Mouse (Mus musculus) midbrain, embryonic 13.5 days (tissue): ENCODE measurements around the gene Gal3st2. TPM values are rescaled to one million over a fixed set of nuclear protein-coding genes. Genes with fewer than 3 reads are reported as not detected.
"Not testable (repeated sequence)": the region's sequence is repeated elsewhere in the genome, so short reads cannot be mapped to it uniquely, and the experiment has no call there.

Experiments
- ATAC-seq: fragments of 200-750 bp; cut with Nextera tagmentation; 2 replicates; pipeline ENCODE4 v1.8.0; 2017; ENCODE audit warnings: mild to moderate bottlenecking, moderate TSS enrichment, moderate library complexity
- H3K27ac ChIP-seq: fragments of 300-500 bp; sonication (generic); 2 replicates; pipeline ENCODE4 v1.5.1; 2015; ENCODE audit warnings: inconsistent platforms, mild to moderate bottlenecking, moderate library complexity
- H3K27me3 ChIP-seq: fragments of 300-500 bp; sonication (generic); 2 replicates; pipeline ENCODE4 v1.6.1; 2015; ENCODE audit warnings: mild to moderate bottlenecking, inconsistent platforms
- H3K36me3 ChIP-seq: fragments of 300-500 bp; sonication (generic); 2 replicates; pipeline ENCODE4 v1.6.1; 2015; ENCODE audit warnings: mild to moderate bottlenecking, inconsistent platforms
- H3K4me1 ChIP-seq: fragments of 300-500 bp; sonication (generic); replicated peaks from 2 replicates; pipeline ENCODE4 v1.6.1; 2015; ENCODE audit warnings: inconsistent platforms
- H3K4me2 ChIP-seq: fragments of 300-500 bp; sonication (generic); replicated peaks from 2 replicates; pipeline ENCODE4 v1.6.1; 2015; ENCODE audit warnings: moderate library complexity, mild to moderate bottlenecking, inconsistent platforms
- H3K4me3 ChIP-seq: fragments of 300-500 bp; sonication (generic); replicated peaks from 2 replicates; pipeline ENCODE4 v1.5.1; 2015; ENCODE audit warnings: mild to moderate bottlenecking, inconsistent platforms
- H3K9ac ChIP-seq: fragments of 300-500 bp; sonication (generic); replicated peaks from 2 replicates; pipeline ENCODE4 v1.6.1; 2015; ENCODE audit warnings: mild to moderate bottlenecking, inconsistent platforms
- H3K9me3 ChIP-seq: fragments of 300-500 bp; sonication (generic); 2 replicates; pipeline ENCODE4 v1.6.1; 2016; ENCODE audit warnings: mild to moderate bottlenecking, inconsistent platforms
- WGBS: fragments of 180-500 bp; shearing (Covaris S2); methylation state at CpG from one replicate; pipeline ENCODE4 v1.1.7; 2015; 5-methylcytosine and 5-hydroxymethylcytosine counted together
- polyA plus RNA-seq: library from polyadenylated mRNA; unstranded; fragments of >200 nt; fragmentation: Nextera tagmentation; extraction: Ambion mirVana; gene quantifications from 2 replicates; pipeline ENCODE4 v1.2.1, GENCODE M21; 2015

The Gal3st2 gene
- polyA plus RNA-seq, 1 experiment from 2014 or later = not detected

DNA sequence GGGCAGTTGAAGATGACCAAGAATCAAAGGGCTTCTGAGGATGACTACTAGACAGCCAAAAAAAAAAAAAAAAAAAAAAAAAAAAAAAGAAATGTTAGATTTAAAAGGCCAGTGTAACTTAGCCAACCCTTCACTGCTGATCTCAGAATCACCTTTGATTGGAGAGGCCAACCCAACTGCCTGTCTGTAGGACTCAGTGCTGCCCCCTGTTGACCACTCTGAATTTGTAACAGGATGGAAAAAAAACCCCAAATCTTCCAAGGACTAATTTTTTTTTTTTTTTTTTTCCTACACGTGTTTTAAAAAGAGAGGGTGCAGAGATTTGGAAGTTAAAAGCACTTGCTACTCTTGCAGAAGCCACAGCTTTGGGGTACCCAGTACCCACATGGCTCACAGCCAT lies 29.8 kb downstream of the Gal3st2 start:
- H3K9ac ChIP-seq, ATAC-seq, H3K27ac ChIP-seq, H3K4me2 ChIP-seq, H3K36me3 ChIP-seq, H3K4me3 ChIP-seq, H3K4me1 ChIP-seq, H3K27me3 ChIP-seq, H3K9me3 ChIP-seq: not testable (repeated sequence)
- 81% methylated on average over 1 of the region's 1 CpGs for WGBS

DNA sequence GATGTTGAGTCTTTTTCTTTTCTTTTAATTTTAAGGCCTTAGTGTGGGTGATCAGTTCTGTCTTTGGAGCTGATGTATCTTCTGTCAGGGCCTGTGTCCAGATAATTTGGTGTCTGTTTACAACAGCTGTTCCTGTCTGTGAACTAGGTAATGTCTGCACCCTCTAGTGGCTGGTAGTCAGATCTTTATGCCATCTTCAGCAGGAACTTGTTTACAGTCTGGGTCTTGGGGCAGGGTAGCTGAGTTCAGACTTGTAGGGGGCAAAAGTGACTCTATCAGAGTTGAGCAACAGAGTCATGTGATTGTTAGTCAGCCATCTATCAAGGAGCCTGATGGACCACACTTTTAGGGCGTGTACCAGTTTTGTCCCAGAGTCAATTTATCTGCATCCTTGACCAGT lies 36.3 kb downstream of the Gal3st2 start:
- not testable (repeated sequence) for H3K9me3 ChIP-seq, H3K4me1 ChIP-seq, H3K27ac ChIP-seq, H3K36me3 ChIP-seq, H3K4me3 ChIP-seq, H3K4me2 ChIP-seq, H3K27me3 ChIP-seq, ATAC-seq, H3K9ac ChIP-seq
- WGBS = no CpG with 5 or more reads among the region's 1 CpGs

DNA sequence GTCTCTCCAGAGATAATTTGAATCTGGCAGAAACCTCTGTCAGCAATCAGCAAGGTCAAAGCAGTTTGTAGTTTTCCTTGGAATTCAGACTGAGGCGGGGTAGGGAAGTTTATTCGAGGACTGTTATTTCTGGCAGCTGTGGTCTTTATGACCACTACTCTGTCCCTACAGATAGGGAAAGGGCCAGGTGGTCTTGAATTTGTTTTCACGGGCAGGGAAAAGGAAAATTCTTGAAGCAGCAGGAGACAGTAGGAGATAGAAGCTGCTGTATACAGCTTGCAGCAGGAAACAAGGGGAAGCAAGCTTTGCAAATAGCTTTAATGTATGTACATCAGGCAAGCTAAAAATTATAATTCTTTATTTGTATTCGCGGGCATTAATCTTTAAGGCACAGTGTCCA lies 40.2 kb downstream of the Gal3st2 start:
- H3K4me2 ChIP-seq, H3K9me3 ChIP-seq, H3K4me3 ChIP-seq, H3K27ac ChIP-seq, H3K9ac ChIP-seq, ATAC-seq, H3K36me3 ChIP-seq, H3K27me3 ChIP-seq, H3K4me1 ChIP-seq: not testable (repeated sequence)
- WGBS = 76% methylated on average over 2 of the region's 5 CpGs

DNA sequence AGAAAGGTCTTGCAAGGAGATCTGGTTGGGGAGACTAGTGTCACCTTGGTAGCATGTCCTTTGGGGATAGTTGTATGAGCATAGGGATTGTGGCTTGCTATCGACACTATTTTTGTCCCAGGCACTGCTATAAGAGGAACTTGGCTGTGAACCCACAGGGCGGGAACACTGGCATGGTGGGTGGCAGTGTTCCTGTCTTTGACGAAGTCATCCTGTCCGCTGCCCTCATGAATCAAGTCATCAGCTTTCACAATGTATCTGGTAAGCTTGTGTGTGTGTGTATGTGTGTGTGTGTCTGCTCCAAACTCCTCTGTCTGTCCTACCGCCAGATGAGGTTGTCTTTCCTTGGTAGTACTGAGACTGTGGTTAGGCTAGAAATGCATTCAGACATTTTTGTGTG lies 45.6 kb downstream of the Gal3st2 start:
- 93% methylated on average over 3 of the region's 5 CpGs for WGBS
- not testable (repeated sequence) for H3K27me3 ChIP-seq, ATAC-seq

DNA sequence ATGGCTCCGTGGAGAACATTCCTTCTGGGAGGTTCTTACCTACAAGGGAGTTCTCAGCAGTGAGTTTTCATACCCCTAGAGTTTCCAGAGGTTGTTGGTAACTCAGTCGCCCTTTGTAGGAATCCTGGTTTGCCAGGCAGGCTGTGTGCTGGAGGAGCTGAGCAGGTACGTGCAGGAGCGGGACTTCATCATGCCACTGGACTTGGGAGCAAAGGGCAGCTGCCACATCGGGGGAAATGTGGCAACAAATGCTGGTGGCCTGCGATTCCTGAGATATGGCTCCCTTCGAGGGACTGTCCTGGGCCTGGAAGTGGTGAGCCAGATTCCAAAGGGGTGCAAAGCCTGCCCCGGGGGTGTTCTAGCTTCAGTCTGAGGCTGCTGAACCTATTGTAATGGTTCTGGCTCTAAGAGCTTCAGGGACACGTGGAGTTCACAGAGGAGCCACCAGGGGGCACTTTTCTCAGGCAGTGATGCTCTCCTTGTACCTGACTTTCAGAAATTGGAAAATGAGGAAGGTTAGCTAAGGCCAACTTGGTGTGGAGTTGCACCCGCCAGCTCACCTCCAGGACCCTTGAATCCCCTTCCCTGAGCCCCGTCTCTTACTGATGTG lies 48.0 kb downstream of the Gal3st2 start:
- not testable (repeated sequence) for H3K9me3 ChIP-seq, H3K36me3 ChIP-seq, H3K4me3 ChIP-seq, H3K4me2 ChIP-seq, H3K27me3 ChIP-seq, H3K4me1 ChIP-seq, H3K9ac ChIP-seq, H3K27ac ChIP-seq
- no CpG with 5 or more reads among the region's 11 CpGs for WGBS
- ATAC-seq = peak; percentile 61; the same call in 1 of the 2 replicates

More for the DNA sequence above, 45.6 kb downstream of the Gal3st2 start:
- not testable (repeated sequence) for H3K4me2 ChIP-seq, H3K9me3 ChIP-seq, H3K4me1 ChIP-seq, H3K36me3 ChIP-seq, H3K9ac ChIP-seq, H3K4me3 ChIP-seq, H3K27ac ChIP-seq

DNA sequence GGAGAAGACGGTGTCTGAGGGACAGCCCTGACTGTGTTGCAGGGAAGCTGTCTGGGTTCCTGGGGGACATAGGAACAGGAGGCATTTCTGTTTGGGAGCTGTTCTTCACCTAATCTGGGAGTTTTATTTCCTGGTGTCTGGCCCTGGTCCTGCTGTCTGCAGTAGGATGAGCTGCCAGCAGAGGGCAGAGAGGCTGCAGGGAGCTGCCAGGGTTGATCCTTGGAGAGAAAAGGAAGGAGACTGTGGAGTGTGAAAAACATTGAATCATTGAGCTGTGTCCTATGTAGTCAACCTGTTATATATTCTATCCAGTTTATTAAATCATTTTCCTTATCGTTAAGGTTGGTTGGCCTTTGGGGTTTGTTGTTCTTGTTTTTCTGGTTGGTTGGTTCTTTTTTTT lies 50.8 kb downstream of the Gal3st2 start:
- H3K27me3 ChIP-seq, ATAC-seq, H3K27ac ChIP-seq, H3K36me3 ChIP-seq, H3K4me2 ChIP-seq, H3K9ac ChIP-seq, H3K4me3 ChIP-seq, H3K4me1 ChIP-seq, H3K9me3 ChIP-seq: not testable (repeated sequence)
- no CpG with 5 or more reads among the region's 2 CpGs for WGBS

DNA sequence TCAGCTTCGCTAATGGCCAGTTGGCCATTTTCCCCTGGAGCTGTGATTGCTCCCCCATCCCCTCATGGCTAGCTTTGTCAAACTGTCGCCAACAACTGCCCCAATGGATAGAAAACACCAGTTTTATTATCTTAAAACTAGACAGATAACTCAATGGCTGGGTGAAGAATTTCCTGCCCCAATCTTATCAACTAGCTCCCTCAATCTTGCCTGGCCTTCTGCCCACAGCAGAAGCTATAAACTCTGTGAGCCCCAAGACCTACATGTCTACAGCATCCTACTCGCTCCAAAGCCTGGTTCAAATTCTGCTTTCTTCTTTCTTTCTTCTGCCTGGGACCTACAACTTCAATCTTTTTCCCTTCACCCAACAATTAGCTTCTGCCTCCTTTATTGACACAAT lies 56.1 kb downstream of the Gal3st2 start:
- not testable (repeated sequence) for H3K4me1 ChIP-seq, H3K9me3 ChIP-seq, H3K9ac ChIP-seq, H3K36me3 ChIP-seq, H3K4me2 ChIP-seq, H3K27me3 ChIP-seq, H3K4me3 ChIP-seq, H3K27ac ChIP-seq, ATAC-seq
- WGBS = 89% methylated on average over 3 of the region's 3 CpGs

DNA sequence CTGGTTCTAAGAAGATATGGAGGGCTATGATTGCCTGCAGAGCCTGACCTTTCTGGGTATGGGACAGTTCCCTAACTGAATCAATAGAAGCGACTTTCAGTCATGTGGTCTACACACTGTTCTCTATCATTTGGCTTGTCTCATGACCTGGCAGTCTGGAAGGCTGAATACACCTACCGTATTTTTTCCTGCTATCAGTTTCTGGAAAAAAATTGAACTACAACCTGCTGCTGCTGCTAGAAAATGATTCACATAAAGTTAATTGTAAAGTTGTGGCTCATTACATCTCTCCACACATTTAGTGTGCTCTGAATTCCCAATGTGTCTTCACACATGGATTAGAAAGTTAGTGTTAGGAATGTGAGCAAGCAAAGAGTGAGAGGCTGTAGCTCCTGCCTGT lies 56.9 kb downstream of the Gal3st2 start, which contains the start of gene Gal3st2b:
TSS of gene Gal3st2b (plus strand) at position 301 of the 400 bp plus-strand sequence.
- 91% methylated on average over 2 of the region's 2 CpGs for WGBS

DNA sequence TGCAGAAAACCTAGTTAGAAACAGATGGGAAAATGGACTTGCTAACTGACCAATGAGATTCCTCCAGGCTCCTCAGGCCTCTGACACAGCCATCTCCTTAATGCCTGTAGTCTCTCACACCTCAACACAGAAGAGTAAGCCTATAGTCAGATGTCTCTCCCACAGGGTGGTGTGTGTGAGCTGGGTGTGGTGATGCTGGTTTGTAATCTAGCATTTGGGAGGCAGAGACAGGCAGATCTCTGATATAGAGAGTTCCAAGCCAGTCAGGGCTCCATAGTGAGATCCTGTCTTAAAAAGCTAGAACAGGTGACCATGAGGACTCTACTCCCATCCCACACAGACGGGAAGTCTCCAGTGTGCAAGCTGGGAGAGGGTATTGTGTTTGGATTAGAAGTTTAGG lies 57.7 kb downstream of the Gal3st2 start:
- H3K36me3 ChIP-seq, H3K27me3 ChIP-seq, ATAC-seq, H3K9ac ChIP-seq, H3K4me1 ChIP-seq, H3K4me2 ChIP-seq, H3K9me3 ChIP-seq, H3K4me3 ChIP-seq, H3K27ac ChIP-seq: not testable (repeated sequence)
- WGBS = 20% methylated on average over 1 of the region's 1 CpGs

More for the DNA sequence above, 56.9 kb downstream of the Gal3st2 start, which contains the start of gene Gal3st2b:
- H3K36me3 ChIP-seq, H3K4me1 ChIP-seq, H3K9ac ChIP-seq, H3K9me3 ChIP-seq, ATAC-seq, H3K27me3 ChIP-seq, H3K4me3 ChIP-seq, H3K4me2 ChIP-seq, H3K27ac ChIP-seq: not testable (repeated sequence)

DNA sequence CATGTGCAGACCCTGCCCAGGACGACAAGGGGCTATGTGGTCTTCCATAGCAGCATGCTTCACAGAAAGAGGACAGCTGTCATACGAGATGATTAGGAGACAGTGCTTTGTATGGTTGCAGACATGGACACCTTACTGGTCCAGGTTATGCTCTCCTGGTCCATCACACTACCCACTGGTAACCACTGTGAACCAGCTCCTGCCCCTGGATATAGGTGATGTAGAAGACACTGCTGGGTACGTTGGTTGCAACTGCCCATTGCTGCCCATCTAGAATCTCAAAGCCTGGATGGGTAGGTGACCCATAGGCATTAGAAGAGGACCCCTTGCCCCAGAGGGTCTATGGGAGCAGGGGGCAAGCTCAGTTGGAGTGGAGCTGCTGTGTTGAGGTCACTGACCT lies 58.2 kb downstream of the Gal3st2 start:
- 87% methylated on average over 3 of the region's 3 CpGs for WGBS
- not testable (repeated sequence) for ATAC-seq, H3K9ac ChIP-seq, H3K36me3 ChIP-seq, H3K27me3 ChIP-seq, H3K4me3 ChIP-seq, H3K4me2 ChIP-seq, H3K27ac ChIP-seq, H3K4me1 ChIP-seq, H3K9me3 ChIP-seq

DNA sequence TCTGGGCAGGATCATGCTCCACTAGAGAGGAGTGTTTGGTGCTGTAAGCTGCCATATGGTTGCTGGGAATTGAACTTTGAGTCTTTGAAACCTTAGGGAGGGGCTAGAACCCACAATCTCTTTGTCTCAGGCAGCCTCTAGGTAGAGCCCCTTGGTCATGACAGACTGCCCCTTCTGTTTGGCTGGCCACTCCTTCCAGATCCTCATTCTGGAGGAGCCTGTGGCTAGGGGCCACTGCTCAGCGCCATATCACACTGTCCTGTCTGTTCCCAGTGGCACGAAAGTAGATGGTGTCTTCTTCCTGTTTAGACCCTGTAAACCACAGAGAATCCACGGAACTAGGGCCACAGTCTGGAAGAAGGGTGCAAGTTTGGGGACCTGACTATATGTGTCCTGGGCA lies 61.5 kb downstream of the Gal3st2 start:
- WGBS = 86% methylated on average over 3 of the region's 3 CpGs
- not testable (repeated sequence) for H3K36me3 ChIP-seq, H3K27me3 ChIP-seq, H3K9ac ChIP-seq, H3K9me3 ChIP-seq, H3K27ac ChIP-seq, ATAC-seq, H3K4me3 ChIP-seq, H3K4me1 ChIP-seq, H3K4me2 ChIP-seq

DNA sequence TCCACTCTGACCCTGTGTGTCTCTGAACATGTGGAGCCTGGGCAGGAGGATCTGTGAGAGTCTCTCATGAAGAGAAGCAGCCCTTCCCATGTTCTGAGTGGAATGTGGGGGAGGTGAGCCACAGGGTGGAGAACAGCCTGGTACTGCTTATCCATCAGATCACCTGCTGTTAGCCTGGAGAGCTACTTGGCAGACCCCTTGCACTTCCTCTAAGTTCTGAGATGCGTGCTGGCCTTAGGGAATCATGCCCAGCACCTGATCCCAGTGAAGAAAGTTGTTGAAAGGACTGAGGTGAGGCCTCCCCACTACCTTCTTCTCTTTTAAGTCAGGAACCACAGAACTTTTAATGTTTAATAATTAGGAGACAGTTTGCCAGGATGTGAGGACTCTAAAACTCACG lies 62.0 kb downstream of the Gal3st2 start:
- not testable (repeated sequence) for H3K36me3 ChIP-seq, H3K4me1 ChIP-seq, H3K27ac ChIP-seq, H3K4me2 ChIP-seq, H3K27me3 ChIP-seq, H3K9ac ChIP-seq, H3K9me3 ChIP-seq, H3K4me3 ChIP-seq, ATAC-seq
- WGBS = 79% methylated on average over 2 of the region's 2 CpGs
